13 mouse cellular contexts compared by ENCODE assay signal in genomic region chr11:31001169-31001908, GRCm38 (mm10). TPM values are rescaled to one million over a fixed set of nuclear protein-coding genes. Genes with fewer than 3 reads are reported as not detected.
DNase-seq lines count a peak whose midpoint lies in the region; ATAC-seq and TF ChIP-seq lines count a peak whose summit lies in the region.
"Had no signal": no experiment of that assay in that cellular context is flagged by ENCODE, and none has a peak within 500 bp of the region (broad histone marks: within the 10 kb centered on the region; RNA-seq: fewer than 3 reads in every experiment).

No protein-coding gene starts in this region.

- no peaks in the 10 kb centered on the region for H3K9me3 ChIP-seq in liver, embryonic 12.5 days (replicated peaks)
- H3K9me3 ChIP-seq in midbrain, embryonic 14.5 days (ENCODE audit: control insufficient read depth, low read length): no peaks in the 10 kb centered on the region
- H3K9me3 ChIP-seq: limb, embryonic 13.5 days had no signal

- H3K27me3 ChIP-seq in liver, embryonic 12.5 days (replicated peaks): no peaks in the 10 kb centered on the region
- no peaks in the 10 kb centered on the region for H3K27me3 ChIP-seq in midbrain, embryonic 14.5 days (ENCODE audit: control insufficient read depth, insufficient read depth, low read length)
- H3K27me3 ChIP-seq: limb, embryonic 13.5 days had no signal

- TF ChIP-seq CTCF in gastrocnemius, adult 2 months (IDR thresholded peaks at IDR 0.05): no peak

- H3K9ac ChIP-seq in liver, embryonic 12.5 days: peak overlapping the region; percentile 31
- H3K9ac ChIP-seq in midbrain, embryonic 14.5 days (replicated peaks; ENCODE audit: low read length): no peak overlapping the region
- H3K9ac ChIP-seq: hindbrain, embryonic 14.5 days; limb, embryonic 13.5 days had no signal

- peak overlapping the region; percentile 49 for H3K4me2 ChIP-seq in liver, embryonic 12.5 days
- H3K4me2 ChIP-seq in midbrain, embryonic 14.5 days (ENCODE audit: low read length): no peak overlapping the region
- H3K4me2 ChIP-seq: hindbrain, embryonic 14.5 days; limb, embryonic 13.5 days; midbrain, embryonic 11.5 days had no signal

- ATAC-seq in liver, embryonic 12.5 days: peak; percentile 89
- no peak for ATAC-seq in midbrain, embryonic 14.5 days (ENCODE audit: low FRiP score, low TSS enrichment)

- peak; percentile 21 for DNase-seq in gastrocnemius, adult 2 months
- no peak for DNase-seq in gastrocnemius, postnatal 4 days (ENCODE audit: low spot score in 2 of 2)
- DNase-seq in lung, postnatal 36 days: peak; percentile 29
- DNase-seq in lung, postnatal 4 days: no peak
- no peak for DNase-seq in urinary bladder, postnatal 10 days (ENCODE audit: low spot score)
- no peak for DNase-seq in midbrain, embryonic 14.5 days
- DNase-seq in ovary, adult 18-20 months (ENCODE audit: low spot score): no peak
- DNase-seq: B cell, adult 2 months; spleen, adult 18-20 months had no signal

- 0 out of 2 replicates have a peak, but pooled peaks cover 5% of the 10 kb centered on the region for H3K36me3 ChIP-seq in liver, embryonic 12.5 days
- no peaks in the 10 kb centered on the region for H3K36me3 ChIP-seq in midbrain, embryonic 14.5 days (ENCODE audit: control insufficient read depth, insufficient read depth, low read length)

- H3K27ac ChIP-seq in gastrocnemius, adult 2 months: no peak overlapping the region
- H3K27ac ChIP-seq in liver, embryonic 12.5 days: peak overlapping the region; percentile 85
- H3K27ac ChIP-seq in midbrain, embryonic 14.5 days (replicated peaks; ENCODE audit: low read depth, low read length): no peak overlapping the region
- H3K27ac ChIP-seq: hindbrain, embryonic 14.5 days; limb, embryonic 13.5 days had no signal

- 36% methylated on average over 4 of the region's 4 CpGs for WGBS in liver, embryonic 12.5 days (ENCODE audit: insufficient replicate concordance)
- 93% methylated on average over 4 of the region's 4 CpGs for WGBS in midbrain, embryonic 14.5 days

- no peak overlapping the region for H3K4me3 ChIP-seq in gastrocnemius, adult 2 months
- no peak overlapping the region for H3K4me3 ChIP-seq in liver, embryonic 12.5 days
- H3K4me3 ChIP-seq in midbrain, embryonic 14.5 days (replicated peaks; ENCODE audit: low read depth, low read length): no peak overlapping the region
- H3K4me3 ChIP-seq: limb, embryonic 13.5 days had no signal

- intact Hi-C loops in gastrocnemius, adult 2 months (cut with DNase I): no loop called here

- H3K4me1 ChIP-seq in liver, embryonic 12.5 days: peaks cover 48% of the 10 kb centered on the region
- no peaks in the 10 kb centered on the region for H3K4me1 ChIP-seq in midbrain, embryonic 14.5 days (ENCODE audit: control insufficient read depth, insufficient read depth, low read length)
- H3K4me1 ChIP-seq: limb, embryonic 13.5 days had no signal

RNA-seq across cellular contexts. Expression of gene Chac2, which starts 15.2 kb away (rescaled TPM):
- 10 to 100 TPM; 17.7 to 23.0 TPM for total RNA-seq in gastrocnemius, adult 2 months (2021)
- total RNA-seq in gastrocnemius, postnatal 4 days (2021): 1 to 10 TPM; 6.3 to 6.8 TPM
- polyA plus RNA-seq in liver, embryonic 12.5 days (2016; fragmentation: Nextera tagmentation; extraction: Ambion mirVana): 63.5 and 66.3 TPM in 2 replicates
- 33.5 and 38.5 TPM in 2 replicates for polyA plus RNA-seq in midbrain, embryonic 14.5 days (2014; fragmentation: Nextera tagmentation; extraction: Ambion mirVana)

RNA-seq across cellular contexts. Expression of gene Erlec1, which starts 47.2 kb away (rescaled TPM):
- 10 to 100 TPM; 25.7 to 35.3 TPM for total RNA-seq in gastrocnemius, adult 2 months (2021)
- total RNA-seq in gastrocnemius, postnatal 4 days (2021): 10 to 100 TPM; 44.7 to 51.2 TPM
- 5.0 and 6.3 TPM in 2 replicates for polyA plus RNA-seq in liver, embryonic 12.5 days (2016; fragmentation: Nextera tagmentation; extraction: Ambion mirVana)
- polyA plus RNA-seq in midbrain, embryonic 14.5 days (2014; fragmentation: Nextera tagmentation; extraction: Ambion mirVana): 13.5 and 14.4 TPM in 2 replicates

Comparison
In these comparisons a context has a peak if more than half of its experiments do, and no peak if none do; other contexts are left out.
1. DNase-seq: peak in gastrocnemius, adult 2 months (single experiment) and lung, postnatal 36 days (single experiment); none in gastrocnemius, postnatal 4 days (0 of 2), lung, postnatal 4 days (0 of 2), urinary bladder, postnatal 10 days (single experiment), midbrain, embryonic 14.5 days (single experiment) and ovary, adult 18-20 months (single experiment).